Mouse (Mus musculus): ENCODE results near the gene 1700015F17Rik. TPM values are rescaled to one million over a fixed set of nuclear protein-coding genes. Genes with fewer than 3 reads are reported as not detected.

The 1700015F17Rik gene
- polyA plus RNA-seq (2017; shearing (Covaris generic)) = not detected

GRCm38 (mm10) chr5:5479043-5479442 lies at the start of gene 1700015F17Rik:
Gene 1700015F17Rik, minus strand, starts transcription at chr5:5479143.

DNA sequence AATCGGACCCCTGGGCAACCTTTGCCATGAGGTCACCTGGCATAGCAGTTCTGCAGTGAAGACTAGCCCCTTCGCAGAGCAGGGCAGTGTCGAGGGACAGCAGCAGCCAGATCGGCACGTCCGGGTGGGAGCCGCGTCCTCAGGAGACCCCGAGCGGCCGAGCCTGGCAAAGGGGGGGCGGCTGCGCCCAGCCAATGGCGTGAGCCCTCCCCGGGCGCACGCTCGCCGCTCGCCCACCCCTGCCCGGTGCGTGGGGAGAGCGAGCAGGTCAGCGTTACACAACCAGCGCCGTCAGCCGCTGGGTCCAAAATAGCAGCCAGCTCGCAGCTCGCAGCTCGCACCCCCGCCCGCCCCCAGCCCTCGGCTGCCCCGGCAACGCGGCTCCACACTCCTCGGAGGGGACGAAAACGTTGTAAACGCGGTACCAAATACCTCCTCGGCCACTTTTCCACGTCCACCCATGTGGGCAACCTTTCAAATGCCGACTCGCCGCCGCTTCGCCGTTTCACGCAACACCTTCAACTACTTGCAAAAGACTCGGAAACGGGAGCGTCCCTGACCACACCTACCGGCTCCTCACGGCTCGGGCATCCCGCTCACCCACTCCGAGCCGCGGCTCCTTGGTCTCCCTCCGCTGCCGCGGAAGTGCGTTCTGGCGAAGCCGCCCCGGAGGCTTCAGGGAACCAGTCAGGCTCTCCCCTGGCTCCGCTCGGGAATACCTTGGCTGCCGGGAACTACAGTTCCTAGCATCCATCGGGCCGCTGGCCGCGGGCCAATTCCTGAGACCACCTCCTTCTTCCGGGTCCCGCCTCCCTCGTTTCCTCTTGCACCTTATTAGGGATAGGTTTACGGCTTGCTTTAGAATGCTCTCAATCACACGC lies 35.5 kb upstream of the 1700015F17Rik start, which contains the start of gene Cldn12:
Gene Cldn12, minus strand, starts transcription at position 763 of the 881 bp plus-strand sequence.

GRCm38 (mm10) chr5:5419992-5420455 lies 58.9 kb downstream of the 1700015F17Rik start, which contains the start of gene Cdk14:
Gene Cdk14, minus strand, starts transcription at chr5:5420312.

Other genes with a start within 250 kb of the 1700015F17Rik start
- 0.29 TPM for gene Cdk14, start 58.8 kb downstream of the 1700015F17Rik start, polyA plus RNA-seq (2017; shearing (Covaris generic))
- 1.1 TPM for gene Cldn12, start 35.8 kb upstream of the 1700015F17Rik start, polyA plus RNA-seq (2017; shearing (Covaris generic))
- 10.6 TPM for gene Gtpbp10, start 80.4 kb upstream of the 1700015F17Rik start, polyA plus RNA-seq (2017; shearing (Covaris generic))
- gene Gm8773, start 94.7 kb upstream of the 1700015F17Rik start, polyA plus RNA-seq (2017; shearing (Covaris generic)) = not detected
- 0.17 TPM for gene Cfap69, start 185.1 kb upstream of the 1700015F17Rik start, polyA plus RNA-seq (2017; shearing (Covaris generic))
- gene Steap2, start 215.4 kb upstream of the 1700015F17Rik start, polyA plus RNA-seq (2017; shearing (Covaris generic)) = 0.10 TPM

All from CD4-positive, CD25-positive, alpha-beta regulatory T cell (primary cell).